Mouse (Mus musculus) midbrain, postnatal 0 days (tissue): Measurements from ENCODE around the gene H2-D1. TPM values are rescaled to one million over a fixed set of nuclear protein-coding genes. Genes with fewer than 3 reads are reported as not detected.

Source experiments
- ATAC-seq: fragments of 200-750 bp; cut with Nextera tagmentation; 2 replicates; pipeline ENCODE4 v1.8.0; 2017; ENCODE audit warnings: moderate number of reproducible peaks, mild to moderate bottlenecking, moderate TSS enrichment, moderate library complexity; ENCODE audit not compliant: low FRiP score
- DNase-seq: peaks from one replicate; pipeline ENCODE4 v3.0.0-alpha.2; 2015; ENCODE audit warnings: low spot score
- H3K27ac ChIP-seq: fragments of 300-500 bp; sonication (generic); 2 replicates; pipeline ENCODE4 v1.5.1; 2014; ENCODE audit warnings: low read depth, mild to moderate bottlenecking, low read length, mixed read lengths
- H3K27me3 ChIP-seq: fragments of 300-500 bp; sonication (generic); 2 replicates; pipeline ENCODE4 v1.6.1; 2014; ENCODE audit warnings: low read length, control low read depth, mixed read lengths; ENCODE audit not compliant: insufficient read depth
- H3K36me3 ChIP-seq: fragments of 300-500 bp; sonication (generic); 2 replicates; pipeline ENCODE4 v1.6.1; 2014; ENCODE audit warnings: low read length, control low read depth, mixed read lengths; ENCODE audit not compliant: insufficient read depth
- H3K4me1 ChIP-seq: fragments of 300-500 bp; sonication (generic); 2 replicates; pipeline ENCODE4 v1.6.1; 2014; ENCODE audit warnings: mild to moderate bottlenecking, control low read depth, antibody characterized with exemption, low read length, mixed read lengths; ENCODE audit not compliant: insufficient read depth
- H3K4me2 ChIP-seq: fragments of 300-500 bp; sonication (generic); 2 replicates; pipeline ENCODE4 v1.6.1; 2014; ENCODE audit warnings: low read depth, mild to moderate bottlenecking, low read length, mixed read lengths; ENCODE audit not compliant: poor library complexity, severe bottlenecking
- H3K4me3 ChIP-seq: fragments of 300-500 bp; sonication (generic); 2 replicates; pipeline ENCODE4 v1.5.1; 2014; ENCODE audit warnings: low read depth, mild to moderate bottlenecking, low read length, moderate library complexity
- H3K9ac ChIP-seq: fragments of 300-500 bp; sonication (generic); replicated peaks from 2 replicates; pipeline ENCODE4 v1.6.1; 2014; ENCODE audit warnings: mild to moderate bottlenecking, low read length, moderate library complexity, mixed read lengths; ENCODE audit not compliant: poor library complexity, severe bottlenecking
- H3K9me3 ChIP-seq: fragments of 300-500 bp; sonication (generic); 2 replicates; pipeline ENCODE4 v1.6.1; 2016; ENCODE audit warnings: low read length, control low read depth
- CTCF ChIP-seq: IDR thresholded peaks from 2 replicates; pipeline ENCODE4 v1.5.1; 2016; ENCODE audit warnings: antibody characterized with exemption, mild to moderate bottlenecking
- WGBS: fragments of 180-500 bp; shearing (Covaris S2); extraction: QIAGEN DNeasy Blood & Tissue Kit; methylation state at CpG from one replicate; pipeline ENCODE4 v1.1.7; 2014; 5-methylcytosine and 5-hydroxymethylcytosine counted together
- polyA plus RNA-seq: library from polyadenylated mRNA; unstranded; fragments of >200 nt; fragmentation: Nextera tagmentation; extraction: Ambion mirVana; gene quantifications from 2 replicates; pipeline ENCODE4 v1.2.1, GENCODE M21; 2015
- total RNA-seq: library from RNA; depleted of rRNA; stranded (reverse); fragments of >200 nt; gene quantifications from 2 replicates; pipeline ENCODE4 v1.2.3, GENCODE M21; 2014

The H2-D1 gene
- total and polyA plus RNA-seq, 2 experiments from 2014 or later: 75.4 to 130 TPM

GRCm38 (mm10) chr17:35222299-35222698 is 40.2 kb upstream of the H2-D1 start:
- no peak for DNase-seq
- Histone ChIP-seq H3K4me3 (no peak overlapping the region), H3K4me1 (no peaks in the 10 kb centered on the region), H3K27ac (no peak overlapping the region), H3K36me3 (peaks cover 22% of the 10 kb centered on the region), H3K9ac (no peak overlapping the region), H3K9me3 (no peaks in the 10 kb centered on the region), H3K27me3 (no peaks in the 10 kb centered on the region), H3K4me2 (no peak overlapping the region)
- TF ChIP-seq CTCF: no peak
- 78% methylated on average over 6 of the region's 6 CpGs for WGBS
- ATAC-seq: no peak

GRCm38 (mm10) chr17:35224641-35225040 is 37.9 kb upstream of the H2-D1 start:
- no peak overlapping the region for H3K4me3 ChIP-seq
- WGBS: 90% methylated on average over 4 of the region's 4 CpGs
- no peak overlapping the region for H3K4me2 ChIP-seq
- H3K9ac ChIP-seq: no peak overlapping the region
- no peak overlapping the region for H3K27ac ChIP-seq
- DNase-seq: no peak
- H3K36me3 ChIP-seq: peaks cover 35% of the 10 kb centered on the region
- ATAC-seq: no peak
- H3K27me3 ChIP-seq: no peaks in the 10 kb centered on the region
- TF ChIP-seq CTCF: no peak
- no peaks in the 10 kb centered on the region for H3K9me3 ChIP-seq
- H3K4me1 ChIP-seq: no peaks in the 10 kb centered on the region

GRCm38 (mm10) chr17:35225456-35225855 is 37.1 kb upstream of the H2-D1 start:
- Histone ChIP-seq H3K27ac (no peak overlapping the region), H3K27me3 (no peaks in the 10 kb centered on the region), H3K4me1 (no peaks in the 10 kb centered on the region), H3K36me3 (peaks cover 32% of the 10 kb centered on the region), H3K4me3 (no peak overlapping the region), H3K9ac (no peak overlapping the region), H3K9me3 (no peaks in the 10 kb centered on the region), H3K4me2 (no peak overlapping the region)
- WGBS: 91% methylated on average over 5 of the region's 5 CpGs
- TF ChIP-seq CTCF: no peak
- ATAC-seq (no peak), DNase-seq (no peak)

GRCm38 (mm10) chr17:35226561-35227046 is 35.9 kb upstream of the H2-D1 start:
- Histone ChIP-seq H3K9ac (no peak overlapping the region), H3K27ac (no peak overlapping the region), H3K9me3 (no peaks in the 10 kb centered on the region), H3K4me3 (no peak overlapping the region), H3K27me3 (no peaks in the 10 kb centered on the region), H3K36me3 (peaks cover 33% of the 10 kb centered on the region), H3K4me2 (no peak overlapping the region), H3K4me1 (no peaks in the 10 kb centered on the region)
- 84% methylated on average over 14 of the region's 14 CpGs for WGBS
- no peak for ATAC-seq
- no peak for TF ChIP-seq CTCF
- DNase-seq: no peak

GRCm38 (mm10) chr17:35231022-35231421 is 31.5 kb upstream of the H2-D1 start:
- Histone ChIP-seq H3K4me3 (no peak overlapping the region), H3K4me1 (peaks cover 5% of the 10 kb centered on the region; the same call in 1 of the 2 replicates), H3K27ac (no peak overlapping the region), H3K9ac (no peak overlapping the region), H3K9me3 (no peaks in the 10 kb centered on the region), H3K4me2 (no peak overlapping the region), H3K27me3 (no peaks in the 10 kb centered on the region), H3K36me3 (peaks cover 46% of the 10 kb centered on the region)
- 93% methylated on average over 10 of the region's 10 CpGs for WGBS
- DNase-seq: no peak
- TF ChIP-seq CTCF: no peak
- ATAC-seq: no peak

- H3K27ac ChIP-seq: no peak overlapping the region
- no peak overlapping the region for H3K9ac ChIP-seq
- DNase-seq: peak; percentile 86
- no peak overlapping the region for H3K4me3 ChIP-seq
- TF ChIP-seq CTCF: peak; percentile 92
- H3K4me2 ChIP-seq: no peak overlapping the region; the same call in 1 of the 2 replicates
- peaks cover 5% of the 10 kb centered on the region; the same call in 1 of the 2 replicates for H3K4me1 ChIP-seq
- peaks cover 46% of the 10 kb centered on the region for H3K36me3 ChIP-seq
- no peak for ATAC-seq
- no peaks in the 10 kb centered on the region for H3K9me3 ChIP-seq
- WGBS: 10% methylated on average over 12 of the region's 12 CpGs
- H3K27me3 ChIP-seq: no peaks in the 10 kb centered on the region
These were observed 30.5 kb upstream of the H2-D1 start for GRCm38 (mm10) chr17:35232043-35232442.
